23 mouse cellular contexts compared by ENCODE assay signal in the genomic region with DNA sequence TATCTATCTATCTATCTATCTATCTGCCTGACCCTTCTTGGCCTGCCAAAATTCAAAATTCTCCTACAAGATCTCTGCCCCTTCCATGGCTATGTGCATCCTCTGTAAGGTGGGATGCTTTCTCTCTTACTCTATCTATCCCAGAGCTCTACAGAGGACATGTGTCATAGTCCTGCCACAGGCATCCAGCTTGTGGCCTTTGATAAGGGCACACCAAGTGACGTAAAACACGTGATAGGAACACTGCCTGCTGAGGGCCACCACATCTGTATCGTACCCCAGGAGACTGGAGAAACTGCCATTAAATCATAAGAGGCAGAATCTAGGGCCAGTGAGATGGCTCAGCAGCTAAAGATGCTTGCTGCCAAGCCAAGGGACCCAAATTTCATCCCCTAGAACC. TPM values are rescaled to one million over a fixed set of nuclear protein-coding genes. Genes with fewer than 3 reads are reported as not detected.
DNase-seq lines count a peak whose midpoint lies in the region; ATAC-seq lines count a peak whose summit lies in the region.
"Had no signal": no experiment of that assay in that cellular context is flagged by ENCODE, and none has a peak within 500 bp of the region (broad histone marks: within the 10 kb centered on the region; RNA-seq: fewer than 3 reads in every experiment).

No protein-coding gene starts in this region.

- no peaks in the 10 kb centered on the region for H3K27me3 ChIP-seq in hindbrain, embryonic 15.5 days
- no peaks in the 10 kb centered on the region for H3K27me3 ChIP-seq in hindbrain, embryonic 14.5 days (ENCODE audit: control insufficient read depth, insufficient read depth, low read length)
- H3K27me3 ChIP-seq in midbrain, embryonic 14.5 days (ENCODE audit: control insufficient read depth, insufficient read depth, low read length): no peaks in the 10 kb centered on the region
- no peaks in the 10 kb centered on the region for H3K27me3 ChIP-seq in midbrain, embryonic 11.5 days (ENCODE audit: control insufficient read depth, insufficient read depth, low read length)
- H3K27me3 ChIP-seq in neural tube, embryonic 15.5 days (replicated peaks): no peaks in the 10 kb centered on the region
- H3K27me3 ChIP-seq: hindbrain, embryonic 13.5 days had no signal

- no peak for ATAC-seq in hindbrain, embryonic 15.5 days (ENCODE audit: low FRiP score, low read depth)
- ATAC-seq in hindbrain, embryonic 14.5 days (ENCODE audit: low FRiP score): no peak
- ATAC-seq in midbrain, embryonic 14.5 days (ENCODE audit: low FRiP score, low TSS enrichment): no peak
- no peak for ATAC-seq in midbrain, embryonic 11.5 days (ENCODE audit: low FRiP score)
- ATAC-seq in neural tube, embryonic 15.5 days (ENCODE audit: low FRiP score): no peak
- ATAC-seq: CD4-positive, CD25-positive, alpha-beta regulatory T cell, adult 4 months had no signal

- H3K27ac ChIP-seq in hindbrain, embryonic 15.5 days (replicated peaks): peak overlapping the region; percentile 48; the same call in 1 of the 2 replicates
- no peak overlapping the region for H3K27ac ChIP-seq in hindbrain, embryonic 14.5 days
- H3K27ac ChIP-seq in midbrain, embryonic 14.5 days (replicated peaks; ENCODE audit: low read depth, low read length): peak overlapping the region; percentile 3; the same call in 1 of the 2 replicates
- no peak overlapping the region for H3K27ac ChIP-seq in midbrain, embryonic 11.5 days (ENCODE audit: low read depth, low read length)
- H3K27ac ChIP-seq in neural tube, embryonic 15.5 days (replicated peaks): peak overlapping the region; percentile 43; the same call in 1 of the 2 replicates
- H3K27ac ChIP-seq: forebrain, embryonic 10.5 days; heart, embryonic 15.5 days; limb, embryonic 13.5 days had no signal

- no peaks in the 10 kb centered on the region for H3K9me3 ChIP-seq in hindbrain, embryonic 15.5 days
- no peaks in the 10 kb centered on the region for H3K9me3 ChIP-seq in hindbrain, embryonic 14.5 days (ENCODE audit: control insufficient read depth, low read length)
- no peaks in the 10 kb centered on the region for H3K9me3 ChIP-seq in midbrain, embryonic 14.5 days (ENCODE audit: control insufficient read depth, low read length)
- no peaks in the 10 kb centered on the region for H3K9me3 ChIP-seq in midbrain, embryonic 11.5 days (ENCODE audit: control insufficient read depth, low read length)
- no peaks in the 10 kb centered on the region for H3K9me3 ChIP-seq in neural tube, embryonic 15.5 days (replicated peaks)
- H3K9me3 ChIP-seq: forebrain, embryonic 10.5 days; heart, embryonic 15.5 days; hindbrain, embryonic 13.5 days; limb, embryonic 13.5 days had no signal

- H3K4me3 ChIP-seq in hindbrain, embryonic 15.5 days: no peak overlapping the region
- H3K4me3 ChIP-seq in hindbrain, embryonic 14.5 days (replicated peaks; ENCODE audit: low read length): no peak overlapping the region
- no peak overlapping the region for H3K4me3 ChIP-seq in midbrain, embryonic 14.5 days (replicated peaks; ENCODE audit: low read depth, low read length)
- no peak overlapping the region for H3K4me3 ChIP-seq in midbrain, embryonic 11.5 days (ENCODE audit: low read depth, low read length)
- no peak overlapping the region for H3K4me3 ChIP-seq in neural tube, embryonic 15.5 days (replicated peaks)
- H3K4me3 ChIP-seq: forebrain, embryonic 10.5 days; heart, embryonic 15.5 days; hindbrain, embryonic 13.5 days; limb, embryonic 13.5 days; myocyte had no signal

- peaks cover 57% of the 10 kb centered on the region for H3K4me1 ChIP-seq in hindbrain, embryonic 15.5 days (replicated peaks)
- peaks cover 54% of the 10 kb centered on the region for H3K4me1 ChIP-seq in hindbrain, embryonic 14.5 days (replicated peaks; ENCODE audit: control insufficient read depth, insufficient read depth, low read length)
- peaks cover 56% of the 10 kb centered on the region for H3K4me1 ChIP-seq in midbrain, embryonic 14.5 days (ENCODE audit: control insufficient read depth, insufficient read depth, low read length)
- H3K4me1 ChIP-seq in midbrain, embryonic 11.5 days (ENCODE audit: control insufficient read depth, insufficient read depth, low read length): peaks cover 19% of the 10 kb centered on the region
- H3K4me1 ChIP-seq in neural tube, embryonic 15.5 days: peaks cover 56% of the 10 kb centered on the region
- H3K4me1 ChIP-seq: heart, embryonic 15.5 days; limb, embryonic 13.5 days had no signal

- no peak overlapping the region for H3K9ac ChIP-seq in hindbrain, embryonic 15.5 days
- H3K9ac ChIP-seq in hindbrain, embryonic 14.5 days: no peak overlapping the region
- no peak overlapping the region for H3K9ac ChIP-seq in midbrain, embryonic 14.5 days (replicated peaks; ENCODE audit: low read length)
- H3K9ac ChIP-seq in midbrain, embryonic 11.5 days (ENCODE audit: low read length): no peak overlapping the region
- H3K9ac ChIP-seq in neural tube, embryonic 15.5 days (replicated peaks): no peak overlapping the region
- H3K9ac ChIP-seq: heart, embryonic 15.5 days; hindbrain, embryonic 13.5 days; limb, embryonic 13.5 days; lung, embryonic 14.5 days had no signal

- H3K36me3 ChIP-seq in hindbrain, embryonic 15.5 days: peaks cover 5% of the 10 kb centered on the region; the same call in 1 of the 2 replicates
- H3K36me3 ChIP-seq in hindbrain, embryonic 14.5 days (replicated peaks; ENCODE audit: control insufficient read depth, insufficient read depth): peaks cover 29% of the 10 kb centered on the region
- peaks cover 23% of the 10 kb centered on the region for H3K36me3 ChIP-seq in midbrain, embryonic 14.5 days (ENCODE audit: control insufficient read depth, insufficient read depth, low read length)
- no peaks in the 10 kb centered on the region for H3K36me3 ChIP-seq in midbrain, embryonic 11.5 days (ENCODE audit: control insufficient read depth, insufficient read depth, low read length)
- peaks cover 18% of the 10 kb centered on the region; the same call in 1 of the 2 replicates for H3K36me3 ChIP-seq in neural tube, embryonic 15.5 days
- H3K36me3 ChIP-seq: forebrain, embryonic 10.5 days; heart, embryonic 15.5 days; limb, embryonic 13.5 days had no signal

- no peak overlapping the region for H3K4me2 ChIP-seq in hindbrain, embryonic 15.5 days
- H3K4me2 ChIP-seq in hindbrain, embryonic 14.5 days (replicated peaks): no peak overlapping the region
- H3K4me2 ChIP-seq in midbrain, embryonic 14.5 days (ENCODE audit: low read length): no peak overlapping the region
- no peak overlapping the region for H3K4me2 ChIP-seq in midbrain, embryonic 11.5 days
- no peak overlapping the region for H3K4me2 ChIP-seq in neural tube, embryonic 15.5 days
- H3K4me2 ChIP-seq: heart, embryonic 15.5 days; hindbrain, embryonic 13.5 days; limb, embryonic 13.5 days; lung, embryonic 14.5 days had no signal

- 74% methylated on average over 3 of the region's 3 CpGs for WGBS in hindbrain, embryonic 15.5 days
- 80% methylated on average over 3 of the region's 3 CpGs for WGBS in hindbrain, embryonic 14.5 days
- WGBS in midbrain, embryonic 14.5 days: 82% methylated on average over 3 of the region's 3 CpGs
- 84% methylated on average over 3 of the region's 3 CpGs for WGBS in midbrain, embryonic 11.5 days
- 67% methylated on average over 3 of the region's 3 CpGs for WGBS in neural tube, embryonic 15.5 days

- no peak for DNase-seq in hindbrain, embryonic 14.5 days (ENCODE audit: low spot score)
- DNase-seq in midbrain, embryonic 14.5 days: no peak
- no peak for DNase-seq in midbrain, embryonic 11.5 days (ENCODE audit: low spot score, missing footprints)
- DNase-seq in c-Kit-positive CD71-positive TER-119-positive erythroid progenitor cells, embryonic 14.5 days (ENCODE audit: low spot score): peak; percentile 17
- DNase-seq in cerebellum, adult 18-20 months: no peak
- DNase-seq: adrenal gland, postnatal 36 days; cerebellum, adult 11-12 months; cerebellum, postnatal 14 days; heart, postnatal 36 days; kidney, adult 8-10 months; kidney, postnatal 10 days; layer of hippocampus, postnatal 36 days; lung, embryonic 14.5 days; lung, postnatal 4 days; thymus, postnatal 14 days had no signal

RNA-seq across cellular contexts. Expression of a gene that starts 19.7 kb away (rescaled TPM):
- polyA plus RNA-seq in hindbrain, embryonic 15.5 days (2015; fragmentation: Nextera tagmentation; extraction: Ambion mirVana): 45.8 and 50.4 TPM in 2 replicates
- polyA plus RNA-seq in hindbrain, embryonic 14.5 days (2014; fragmentation: Nextera tagmentation; extraction: Ambion mirVana): 54.2 and 55.9 TPM in 2 replicates
- polyA plus RNA-seq in midbrain, embryonic 14.5 days (2014; fragmentation: Nextera tagmentation; extraction: Ambion mirVana): 52.0 and 52.4 TPM in 2 replicates
- 8.7 and 8.8 TPM in 2 replicates for polyA plus RNA-seq in midbrain, embryonic 11.5 days (2014; fragmentation: Nextera tagmentation; extraction: Ambion mirVana)
- 36.9 and 45.8 TPM in 2 replicates for polyA plus RNA-seq in neural tube, embryonic 15.5 days (2015; fragmentation: Nextera tagmentation; extraction: Ambion mirVana)
- polyA plus RNA-seq: CD4-positive, CD25-positive, alpha-beta regulatory T cell, adult 4 months; myocyte had no signal

RNA-seq across cellular contexts. Expression of a gene that starts 41.4 kb away (rescaled TPM):
- 13.5 and 14.5 TPM in 2 replicates for polyA plus RNA-seq in hindbrain, embryonic 15.5 days (2015; fragmentation: Nextera tagmentation; extraction: Ambion mirVana)
- 21.1 and 22.3 TPM in 2 replicates for polyA plus RNA-seq in hindbrain, embryonic 14.5 days (2014; fragmentation: Nextera tagmentation; extraction: Ambion mirVana)
- polyA plus RNA-seq in midbrain, embryonic 14.5 days (2014; fragmentation: Nextera tagmentation; extraction: Ambion mirVana): 12.7 and 14.1 TPM in 2 replicates
- polyA plus RNA-seq in midbrain, embryonic 11.5 days (2014; fragmentation: Nextera tagmentation; extraction: Ambion mirVana): 0.87 and 0.94 TPM in 2 replicates
- polyA plus RNA-seq in neural tube, embryonic 15.5 days (2015; fragmentation: Nextera tagmentation; extraction: Ambion mirVana): 15.4 and 16.8 TPM in 2 replicates
- polyA plus RNA-seq: CD4-positive, CD25-positive, alpha-beta regulatory T cell, adult 4 months; limb, embryonic 13.5 days; lung, embryonic 14.5 days had no signal

Comparison
In these comparisons a context has a peak if more than half of its experiments do, and no peak if none do; other contexts are left out.
1. H3K27ac ChIP-seq: peak in hindbrain, embryonic 15.5 days (single experiment), midbrain, embryonic 14.5 days (single experiment) and neural tube, embryonic 15.5 days (single experiment); none in hindbrain, embryonic 14.5 days (single experiment) and midbrain, embryonic 11.5 days (single experiment).